Mouse (Mus musculus) ovary, postnatal 36 days (tissue): ENCODE results near the gene Pou2af1.

Source experiments
- DNase-seq: peaks from one replicate; pipeline ENCODE4 v3.0.0; 2022; ENCODE audit warnings: low spot score, mixed read lengths

The Pou2af1 gene

DNA sequence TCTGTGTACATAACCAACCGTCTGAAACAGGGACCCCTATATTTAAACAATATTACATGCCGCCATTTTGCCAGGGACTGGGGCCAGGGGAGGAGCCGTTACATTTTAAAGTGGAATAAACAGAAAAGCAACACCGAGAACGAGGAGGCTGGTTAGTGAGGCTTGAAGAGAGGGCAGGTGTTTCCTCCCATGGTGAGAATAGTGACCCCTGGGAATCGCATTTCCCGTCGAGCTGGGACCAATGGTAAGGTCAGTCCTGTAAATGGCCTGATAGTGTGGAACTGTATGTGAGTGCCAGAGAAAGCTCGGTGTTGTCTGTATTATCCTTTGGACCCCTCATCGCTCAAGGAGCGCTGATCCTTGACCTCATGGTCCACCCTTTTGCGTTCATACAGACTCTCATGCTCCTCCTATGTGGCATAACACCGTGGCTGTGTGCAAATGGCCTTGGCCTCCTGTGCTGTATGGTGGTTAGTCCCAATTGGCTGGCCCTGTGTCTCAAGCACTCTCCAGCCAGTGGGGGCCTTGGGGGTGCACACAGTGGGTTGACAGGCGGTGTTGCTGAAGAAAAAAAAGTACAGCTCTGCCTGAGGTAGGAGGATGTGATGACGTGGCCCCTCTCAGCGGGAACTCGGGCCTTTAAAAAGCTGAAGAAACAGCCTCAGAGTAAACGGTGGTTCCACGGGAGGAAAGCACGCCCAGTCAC lies at the start of gene Pou2af1:
Gene Pou2af1 (plus strand): TSS at position 686 of the 706 bp plus-strand sequence.
- no peak for DNase-seq

DNA sequence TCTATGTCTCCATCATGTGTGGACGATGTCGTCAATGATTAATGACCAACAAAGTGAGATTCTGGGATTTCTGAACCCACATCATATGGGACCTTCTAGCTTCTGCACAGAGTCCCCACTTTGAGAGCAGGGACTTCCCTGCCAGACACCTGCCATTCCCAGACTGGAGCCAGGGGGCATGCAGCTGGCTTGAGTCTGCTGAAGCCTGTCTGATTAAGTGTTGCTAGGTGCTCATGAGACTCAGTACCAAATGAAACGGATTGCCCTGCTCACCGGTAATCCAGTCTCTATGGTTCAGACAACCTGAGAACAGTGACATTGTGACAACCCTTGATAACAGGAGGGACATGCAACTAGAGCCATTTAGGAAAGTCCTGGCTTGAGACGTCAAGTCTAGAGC lies 49.5 kb upstream of the Pou2af1 start:
- DNase-seq, result no peak

DNA sequence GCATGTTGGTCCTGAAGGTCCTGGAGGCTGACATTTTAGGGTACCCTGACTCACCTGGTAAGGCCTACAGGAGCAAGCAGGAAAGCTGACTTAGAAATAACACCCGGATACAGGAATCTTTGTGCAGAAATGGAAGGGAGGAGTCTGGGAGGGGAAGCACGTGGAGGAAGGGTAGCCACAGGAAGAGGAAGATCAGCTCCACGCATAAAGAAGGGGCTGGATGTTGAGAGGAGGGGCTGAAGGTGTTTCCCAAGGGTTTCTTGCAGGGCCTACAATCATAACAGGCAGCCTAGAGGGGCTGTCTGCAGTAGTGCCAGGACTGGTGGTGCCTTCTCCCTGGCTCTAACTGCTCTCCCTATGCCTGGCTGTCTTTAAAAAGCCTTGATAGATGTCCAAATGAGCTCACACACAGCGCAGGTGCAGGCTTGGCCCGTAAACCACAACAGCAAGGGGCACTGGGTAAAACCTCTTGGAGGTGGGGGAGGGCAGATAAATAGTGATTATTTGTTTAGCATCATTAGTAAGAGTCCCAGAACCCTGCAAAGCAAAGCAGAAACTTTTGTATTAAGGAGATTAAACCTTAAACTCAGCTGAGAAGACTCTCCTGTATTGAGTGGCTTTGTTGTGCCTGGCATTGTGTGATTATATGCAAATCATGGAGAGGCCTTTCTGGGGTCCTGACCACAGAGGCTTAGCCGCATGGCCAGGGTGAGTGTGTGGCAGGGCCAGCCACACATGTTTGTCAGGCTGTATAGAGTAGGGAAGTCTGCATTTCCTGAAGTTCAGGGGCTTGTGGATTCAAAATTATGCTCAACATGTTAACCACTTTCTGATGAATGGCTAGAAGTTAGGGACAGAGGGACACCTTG lies 48.0 kb upstream of the Pou2af1 start, which contains the start of gene Gm32742:
Gene Gm32742 (minus strand): TSS at position 206 of the 869 bp plus-strand sequence.
- DNase-seq, result no peak

DNA sequence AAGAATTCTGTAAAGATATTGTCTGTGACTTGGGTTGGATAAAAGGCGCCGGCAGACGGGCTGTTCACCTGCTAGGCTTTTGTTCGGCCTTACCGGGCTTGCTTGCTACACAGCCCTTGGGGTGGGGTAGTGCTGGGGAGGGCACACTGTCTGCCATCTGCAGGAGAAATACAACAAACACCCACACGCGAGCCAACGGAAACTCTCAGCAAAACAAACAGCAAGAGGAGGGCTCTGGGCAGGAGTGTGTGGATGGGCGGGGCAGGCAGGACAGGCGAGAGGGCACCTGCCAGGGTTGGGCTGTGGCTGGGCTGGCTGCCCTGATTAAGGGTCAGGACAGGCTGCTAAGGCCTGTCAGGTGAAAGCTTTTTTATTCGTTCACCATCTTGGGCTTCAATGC lies 45.6 kb upstream of the Pou2af1 start:
- peak; percentile 35 for DNase-seq

DNA sequence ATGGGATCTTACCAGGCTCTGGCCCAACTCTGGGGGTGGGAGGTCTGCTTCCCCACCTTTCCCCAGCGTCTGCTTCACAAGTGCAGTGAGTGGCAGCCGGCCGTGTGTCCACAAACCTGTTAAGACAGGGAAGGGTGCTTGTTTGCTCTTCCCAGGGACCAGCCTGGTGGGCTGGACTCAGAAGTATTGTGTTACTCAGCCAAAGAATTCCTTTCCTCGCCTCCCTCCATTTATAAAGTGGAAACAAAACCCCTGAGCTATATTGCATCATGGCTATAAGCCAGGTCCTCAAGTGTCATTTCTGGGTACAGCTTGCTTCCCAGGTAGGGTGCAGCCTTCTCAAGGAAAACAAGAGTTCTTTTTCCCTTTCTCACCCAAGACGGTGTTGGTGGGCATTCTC lies 44.8 kb upstream of the Pou2af1 start:
- DNase-seq, result no peak

DNA sequence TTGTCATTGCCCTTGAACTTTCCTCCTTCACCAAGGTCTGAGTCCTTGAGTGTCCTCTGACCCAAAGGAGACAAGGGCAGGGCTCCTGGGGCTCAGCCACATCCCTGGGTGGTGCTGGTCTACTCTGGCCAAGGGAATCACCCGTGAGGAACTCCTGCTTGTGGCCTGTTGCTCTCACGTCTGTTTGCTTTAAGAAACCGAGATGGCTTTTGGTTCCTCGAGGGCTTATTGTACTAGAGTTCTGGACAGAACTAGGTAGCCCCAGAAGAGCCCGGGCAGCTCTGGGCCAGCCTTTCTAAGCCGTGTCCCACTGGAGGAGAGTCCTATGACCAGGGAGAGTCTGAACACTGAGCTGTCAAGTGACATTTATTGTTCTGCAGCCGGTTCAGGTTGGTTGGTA lies 44.4 kb upstream of the Pou2af1 start:
- no peak for DNase-seq

DNA sequence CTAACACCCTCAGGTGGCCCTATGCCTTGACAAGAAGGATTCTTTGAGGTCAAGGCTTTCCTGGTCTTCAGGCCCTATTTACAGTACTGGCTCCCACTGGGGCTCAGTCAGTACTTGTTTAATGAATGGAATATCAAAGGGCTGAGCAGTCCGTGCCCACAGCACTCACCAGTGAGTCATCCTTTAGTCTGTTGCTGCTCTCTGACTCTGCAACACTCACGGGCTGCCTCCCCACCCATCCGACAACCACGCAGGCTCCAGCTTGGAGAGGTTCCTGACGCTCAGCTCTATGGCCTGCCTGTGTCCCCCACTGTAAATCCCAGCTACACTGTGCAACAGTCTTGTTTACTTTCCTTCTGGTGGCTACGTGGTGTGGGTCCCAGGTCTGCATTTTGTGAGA lies 43.2 kb upstream of the Pou2af1 start:
- DNase-seq, result no peak

DNA sequence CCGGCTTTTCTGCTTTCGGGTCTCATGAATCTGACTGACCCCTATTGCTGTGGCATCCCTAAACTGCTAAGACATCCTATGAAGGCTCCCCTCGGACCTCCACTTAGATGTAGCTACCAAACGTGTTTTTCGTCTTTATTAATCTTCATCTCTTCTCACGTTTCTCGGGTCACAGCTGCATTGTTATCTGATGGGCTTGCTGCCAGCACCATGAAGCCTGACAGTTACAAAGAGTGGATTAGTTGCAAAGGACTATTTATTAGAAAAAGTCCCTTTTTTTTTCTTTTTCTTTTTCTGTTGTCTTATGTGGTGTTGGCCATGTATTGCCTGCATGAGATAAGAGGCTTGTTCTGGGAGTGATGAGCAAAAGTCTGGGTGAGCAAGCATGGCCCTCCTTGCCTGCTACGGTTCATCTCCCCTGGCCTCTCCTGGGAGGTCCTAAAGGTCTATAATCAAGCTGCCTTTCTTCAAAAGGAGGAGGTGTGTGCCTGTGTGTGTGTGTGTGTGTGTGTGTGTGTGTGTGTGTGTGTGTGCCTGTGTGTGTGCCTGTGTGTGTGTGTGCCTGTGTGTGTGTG lies 38.5 kb upstream of the Pou2af1 start:
- peak; percentile 29 for DNase-seq

DNA sequence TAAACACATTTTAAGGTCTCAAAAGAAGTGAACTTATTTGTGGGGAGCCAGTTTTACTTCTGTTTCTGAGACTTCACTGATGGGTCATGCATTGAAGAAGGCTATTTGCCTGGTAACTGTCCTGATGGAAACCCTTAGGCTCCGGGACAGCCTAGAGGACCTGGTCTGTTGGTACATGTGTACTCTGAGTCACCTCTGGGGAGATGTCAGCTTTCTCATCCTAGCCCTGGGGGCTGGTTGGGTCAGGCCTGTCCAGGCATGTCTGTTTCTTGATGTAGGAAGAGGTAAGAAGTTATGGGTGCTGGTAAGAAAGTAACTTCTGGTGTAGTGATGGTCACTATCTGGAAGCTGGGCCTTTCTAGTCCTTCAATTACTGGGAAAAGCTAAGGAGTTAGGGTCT lies 37.8 kb upstream of the Pou2af1 start:
- DNase-seq, result no peak

DNA sequence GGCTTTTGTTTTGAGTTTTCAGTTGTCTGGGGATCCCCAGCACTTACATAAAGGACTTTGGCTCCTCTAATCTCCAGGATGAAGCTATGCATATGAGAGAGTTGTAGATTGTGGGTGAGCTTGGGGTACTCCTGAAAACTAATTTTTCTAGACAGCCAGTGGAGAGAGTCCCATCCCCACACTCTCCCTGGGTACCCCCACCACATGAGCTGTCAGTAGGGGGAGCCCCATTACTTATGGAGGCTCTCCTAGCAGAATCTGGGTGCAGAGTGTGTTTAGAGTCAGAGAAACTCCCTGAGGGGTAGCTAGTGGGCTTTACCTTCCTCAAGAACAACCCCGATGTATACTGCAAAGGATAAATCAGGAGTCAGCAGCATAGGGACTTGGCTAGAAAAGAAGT lies 35.2 kb upstream of the Pou2af1 start:
- no peak for DNase-seq

DNA sequence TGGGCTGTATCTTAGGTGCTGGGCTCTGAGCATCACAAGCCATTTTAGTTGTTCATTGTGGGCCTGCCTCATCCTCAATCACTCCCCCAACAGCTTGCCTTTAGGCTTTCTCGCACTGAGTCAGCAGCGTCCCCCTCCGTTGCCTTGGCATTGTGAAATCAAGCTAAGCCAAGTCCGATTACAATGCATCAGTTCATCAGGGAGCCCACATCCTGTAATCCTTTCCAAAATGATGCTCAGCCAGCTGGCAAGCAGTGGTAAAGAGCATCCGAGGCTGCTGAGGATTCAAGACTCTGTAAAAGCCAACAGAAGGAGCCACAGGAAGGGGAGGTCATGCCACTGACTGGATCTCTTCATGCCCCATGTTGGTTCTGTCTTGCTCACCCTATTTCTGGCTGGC lies 32.9 kb upstream of the Pou2af1 start:
- DNase-seq, result no peak

DNA sequence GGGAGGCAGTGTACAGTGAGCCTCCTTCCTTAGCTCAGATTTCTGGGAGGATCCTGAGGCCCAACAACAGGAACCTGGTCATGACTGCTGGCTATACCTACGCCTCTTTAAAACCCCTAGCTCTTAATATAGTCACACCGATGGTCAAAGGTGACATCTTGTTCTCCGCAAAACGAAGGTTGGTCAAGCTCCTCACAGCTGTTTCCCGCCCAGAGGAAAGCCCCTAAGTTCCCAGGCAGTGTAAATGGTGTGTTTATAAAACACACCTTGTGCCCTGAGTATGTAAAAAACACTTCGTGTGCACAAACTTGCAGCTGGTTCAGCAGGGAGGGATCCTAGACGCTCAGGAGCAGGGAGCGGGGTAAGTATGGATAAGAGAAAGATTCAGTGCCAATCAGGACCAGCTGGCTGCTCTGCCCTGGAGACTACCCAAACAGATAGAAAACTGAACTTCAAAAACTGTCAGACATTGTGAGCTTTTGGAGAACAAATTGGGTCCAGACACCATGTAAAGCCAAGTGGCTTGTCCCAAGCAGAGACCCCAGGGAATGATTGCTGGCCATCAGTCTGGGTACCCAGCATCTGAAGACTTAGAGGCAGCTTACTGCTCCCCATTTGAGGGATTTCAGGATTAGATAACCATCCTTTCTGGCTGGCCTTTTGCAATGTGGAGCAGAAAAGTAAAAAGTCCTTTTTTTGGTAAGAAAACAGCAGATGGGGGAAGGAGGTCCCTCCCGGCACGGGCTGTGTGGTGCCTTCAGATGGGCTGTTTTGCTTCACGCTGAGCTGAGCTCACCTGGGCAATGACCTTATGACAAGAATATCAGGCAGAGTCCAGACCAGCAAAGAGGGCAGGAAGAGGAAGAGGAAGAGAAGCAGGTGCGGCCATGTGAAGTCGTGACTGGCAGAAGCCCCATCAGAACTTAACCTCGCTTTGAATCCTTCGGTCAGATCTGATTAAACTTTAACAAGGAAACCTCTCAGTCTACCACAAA lies 30.5 kb upstream of the Pou2af1 start:
- no peak for DNase-seq

DNA sequence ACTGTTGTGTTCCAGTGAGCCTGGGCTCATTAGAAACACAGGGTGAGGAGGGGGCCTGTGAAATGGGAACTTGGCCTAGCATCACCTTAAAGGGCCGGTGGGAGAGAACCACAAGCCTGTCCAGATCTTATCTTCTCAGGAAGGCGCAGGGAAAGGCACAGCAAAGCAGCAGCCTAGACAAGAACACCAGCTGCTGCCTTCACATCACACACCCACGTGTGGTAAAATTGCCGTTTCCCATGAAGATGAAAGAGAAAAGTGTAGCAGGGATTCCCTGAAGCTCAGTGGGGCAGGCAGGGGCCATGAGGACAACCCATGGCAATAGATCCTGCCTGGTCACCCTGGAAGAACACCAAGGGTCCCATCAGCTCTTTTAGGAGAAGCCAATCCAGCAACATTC lies 28.1 kb upstream of the Pou2af1 start:
- no peak for DNase-seq

DNA sequence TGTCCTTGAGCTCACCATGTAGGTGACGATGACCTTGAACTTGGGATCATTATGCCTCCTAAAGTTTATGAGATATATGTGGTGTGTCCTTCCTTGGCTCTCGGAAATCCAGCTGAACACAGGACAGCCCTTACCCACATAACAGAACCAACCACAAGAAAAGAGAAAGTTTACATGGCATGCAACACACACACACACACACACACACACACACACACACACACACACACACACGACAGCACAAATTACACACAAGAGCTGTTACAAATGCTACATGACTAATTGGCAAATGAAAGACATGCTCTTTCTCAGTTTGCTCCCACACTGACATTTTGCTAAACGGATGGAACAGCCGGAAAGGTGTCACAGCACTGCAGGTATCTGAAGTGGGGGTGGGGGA lies 27.6 kb upstream of the Pou2af1 start:
- no peak for DNase-seq

DNA sequence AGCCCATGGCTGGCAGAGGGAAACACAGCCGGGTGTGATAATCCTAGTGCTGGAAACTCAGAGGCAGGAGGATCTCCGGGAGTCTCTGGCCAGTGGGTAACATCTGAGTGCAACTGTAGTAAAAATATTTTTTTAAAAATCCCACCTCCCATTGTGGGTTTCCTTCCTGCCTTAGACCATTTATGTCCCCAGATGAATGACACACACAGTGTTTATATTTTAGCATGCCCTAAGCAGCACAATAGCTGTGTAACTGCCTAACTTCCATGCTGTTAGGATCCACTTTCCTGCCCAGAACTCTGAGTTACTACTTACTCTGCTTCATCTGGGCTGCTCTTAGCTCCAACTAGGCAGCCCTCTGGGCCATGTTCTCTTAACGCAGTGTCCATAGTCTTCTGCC lies 22.9 kb upstream of the Pou2af1 start:
- DNase-seq, result no peak

DNA sequence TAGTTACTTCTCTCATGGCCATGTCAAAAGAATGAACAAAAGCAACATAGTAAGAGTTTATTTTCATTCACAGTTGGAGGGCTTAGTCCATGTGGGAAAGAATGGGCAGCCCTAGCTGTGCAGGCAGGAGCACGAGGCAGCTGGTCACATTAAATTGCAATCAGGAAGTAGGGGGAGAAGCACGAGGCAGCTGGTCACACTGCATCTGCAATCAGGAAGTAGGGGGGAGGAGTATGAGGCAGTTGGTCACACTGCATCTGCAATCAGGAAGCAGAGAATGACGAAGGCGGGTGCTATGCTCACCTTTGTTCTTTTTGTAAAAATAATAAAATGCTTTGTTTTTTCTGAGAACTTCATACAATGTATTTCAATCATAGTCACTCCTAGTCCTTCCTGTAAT lies 18.7 kb upstream of the Pou2af1 start:
- no peak for DNase-seq

DNA sequence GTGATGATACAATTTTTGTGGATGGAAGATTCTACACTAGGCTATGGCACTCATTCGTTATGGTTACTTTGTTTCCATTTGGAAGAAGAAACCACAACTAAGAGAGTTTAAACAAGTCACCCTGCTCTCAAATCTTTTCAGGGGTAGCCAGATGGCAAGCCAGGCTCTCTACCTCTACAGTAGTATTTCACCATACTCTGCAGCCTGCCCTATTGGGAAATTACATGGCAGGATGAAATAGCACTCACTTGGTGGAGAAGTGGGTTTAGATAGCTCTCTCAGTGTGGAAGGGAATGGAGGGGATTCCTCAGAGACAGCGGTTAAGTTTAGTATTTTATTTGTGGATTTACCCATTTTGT lies 4.6 kb upstream of the Pou2af1 start:
- no peak for DNase-seq

DNA sequence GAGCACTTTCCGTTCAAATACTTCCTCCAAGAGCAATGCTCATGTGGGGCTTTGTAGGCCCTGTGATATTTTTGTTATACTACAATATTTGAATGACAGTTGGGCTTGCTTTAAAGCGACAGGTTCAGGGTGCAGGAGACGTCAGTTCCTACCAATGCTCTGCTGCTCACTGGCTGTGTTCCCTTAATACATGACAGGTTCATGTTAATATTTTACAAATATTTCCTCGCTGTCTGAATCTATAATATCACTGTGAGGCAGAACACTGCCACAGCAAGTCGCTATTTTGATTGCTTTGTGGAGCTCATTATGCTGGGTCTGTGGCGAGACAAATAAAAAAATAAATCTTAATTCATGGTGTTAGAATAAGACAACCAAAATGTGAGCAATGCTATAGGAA lies 2.3 kb upstream of the Pou2af1 start:
- DNase-seq, result no peak

DNA sequence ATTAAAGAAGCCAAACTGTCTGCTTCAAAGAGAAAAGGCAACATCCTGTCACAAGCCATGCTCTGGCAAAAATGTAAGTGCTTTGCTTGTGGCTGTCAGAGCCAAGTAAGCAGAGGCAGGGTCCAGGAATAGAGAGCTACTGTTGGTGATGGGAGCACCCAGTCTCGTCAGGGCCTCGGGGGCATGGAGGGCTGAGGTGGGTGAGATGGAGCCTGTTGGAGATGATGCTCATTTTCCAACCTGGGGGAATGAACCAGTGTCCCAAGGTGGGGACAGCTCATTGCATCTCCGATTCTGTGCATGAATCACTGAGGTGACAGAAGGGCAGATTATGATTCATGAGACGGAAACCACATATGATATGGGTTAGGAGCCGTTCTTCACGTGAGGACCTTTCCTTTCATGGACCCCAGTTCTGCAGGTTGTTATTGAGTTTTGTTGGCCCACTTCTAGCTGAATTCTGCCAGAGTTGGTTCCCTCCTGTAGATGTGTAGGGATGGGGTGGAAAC lies 275 bp downstream of the Pou2af1 start:
- DNase-seq, result no peak

DNA sequence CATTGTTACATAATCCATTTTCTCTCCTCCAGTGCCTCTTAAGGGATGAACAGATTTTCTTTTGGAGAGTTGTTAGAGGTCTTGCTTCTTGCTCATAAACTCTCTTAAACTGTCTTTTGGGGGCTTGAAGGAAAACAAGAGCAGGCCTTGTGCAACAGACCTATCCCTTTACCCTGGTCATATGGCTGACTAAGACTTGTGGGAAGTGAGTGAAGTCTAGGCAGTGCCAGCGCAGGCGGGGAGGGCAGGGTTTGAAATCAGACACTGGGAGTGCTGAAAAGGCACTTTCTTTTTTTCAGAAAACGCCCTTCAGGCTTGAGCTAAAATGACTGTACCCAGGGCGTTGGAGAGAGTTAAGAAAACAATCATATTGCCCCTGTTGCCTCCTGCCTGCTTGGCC lies 1.8 kb downstream of the Pou2af1 start:
- DNase-seq, result no peak

DNA sequence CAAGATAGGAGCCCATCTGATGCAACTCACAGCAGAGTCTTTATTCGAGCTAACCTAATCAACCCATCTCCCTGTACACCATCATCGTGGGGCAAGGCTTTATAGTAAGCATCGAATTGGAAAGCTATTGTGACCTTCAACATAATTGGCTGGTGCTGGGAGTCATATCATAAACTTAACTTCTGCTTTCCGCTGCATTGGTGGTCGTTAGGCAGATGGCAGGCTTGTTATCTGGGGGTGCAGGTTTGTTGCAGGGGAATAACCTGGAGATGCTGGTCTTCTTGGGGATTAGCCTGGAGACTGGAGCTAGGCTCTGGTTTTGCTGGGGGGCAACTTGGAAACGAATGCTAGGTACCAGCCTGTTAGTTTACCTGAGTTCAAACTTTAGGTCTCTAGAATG lies 2.4 kb downstream of the Pou2af1 start:
- no peak for DNase-seq
